Mouse (Mus musculus) testis, adult 2 months (tissue): ENCODE results near the gene Bin2.

Experiments used
- CTCF ChIP-seq: fragments of 200-500 bp; IDR thresholded peaks from 2 replicates; pipeline ENCODE4 v1.5.1; 2012; ENCODE audit warnings: low read depth, mild to moderate bottlenecking, inconsistent platforms, low read length, moderate library complexity; ENCODE audit not compliant: control insufficient read depth, insufficient read depth, insufficient replicate concordance
- POLR2A ChIP-seq: fragments of 200-500 bp; IDR thresholded peaks from 2 replicates; pipeline ENCODE4 v1.6.1; 2012; ENCODE audit warnings: low read depth, mild to moderate bottlenecking, inconsistent platforms, low read length, moderate library complexity; ENCODE audit not compliant: control insufficient read depth

DNA sequence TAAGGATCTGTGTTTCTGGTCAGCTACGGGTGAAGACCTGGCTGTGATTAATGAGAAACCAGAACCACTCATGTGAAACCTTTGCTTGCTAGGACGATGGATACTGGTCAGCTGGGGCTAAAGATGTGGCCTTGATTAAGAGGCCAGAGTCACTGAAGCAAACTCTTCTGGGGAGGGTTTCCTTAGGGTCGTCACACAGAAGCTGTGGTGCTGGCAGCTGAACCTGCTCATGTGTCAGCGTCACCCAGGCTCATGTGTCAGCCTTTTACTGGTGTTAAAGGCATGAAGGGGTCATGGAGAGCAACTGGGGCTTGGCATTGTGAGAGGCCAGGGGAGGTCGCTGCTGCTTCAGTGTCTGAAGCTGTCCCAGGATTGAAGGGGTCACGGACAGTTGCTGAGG lies 41.5 kb upstream of the Bin2 start:
- TF ChIP-seq CTCF, result no peak
- no peak for TF ChIP-seq POLR2A
